ENCODE assay signal across 8 mouse cellular contexts in the genomic region with DNA sequence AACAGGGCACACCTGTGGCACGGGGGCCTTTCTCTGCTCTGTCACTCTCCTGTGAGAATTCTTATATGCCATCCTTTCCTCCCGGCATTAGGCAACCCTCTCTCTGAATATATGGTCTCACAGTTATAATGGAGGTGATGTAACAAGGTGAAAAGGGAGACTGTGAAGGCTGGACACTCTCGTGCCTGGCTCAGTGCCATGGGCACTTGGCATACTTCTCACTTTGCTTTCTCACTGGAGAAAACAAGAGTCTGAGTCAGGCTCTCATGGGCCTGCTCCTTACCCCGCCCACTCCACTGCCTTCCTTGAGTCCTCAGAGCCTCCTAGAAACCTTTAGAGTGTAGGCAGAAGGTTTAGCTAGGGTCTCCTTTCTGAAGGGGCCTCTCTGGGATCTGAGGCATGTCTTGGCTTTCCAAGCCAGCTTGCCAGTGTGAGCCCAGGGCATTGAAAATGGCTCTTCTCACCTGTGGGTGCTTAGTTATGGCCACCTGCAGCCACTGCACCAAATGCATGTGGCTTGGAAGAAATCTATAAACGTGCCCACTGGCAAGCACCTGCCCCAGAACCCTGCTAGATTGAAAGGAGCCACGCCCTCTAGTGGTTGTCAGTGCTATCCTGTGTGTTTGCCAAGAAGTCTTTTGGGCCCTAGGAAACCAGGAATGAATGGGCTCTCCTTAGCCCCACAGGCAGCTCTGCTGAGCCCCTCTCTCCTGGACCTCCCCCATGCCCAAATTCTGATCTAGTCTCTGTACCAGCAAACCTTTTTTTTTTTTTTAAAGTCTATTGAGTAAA. TPM values are rescaled to one million over a fixed set of nuclear protein-coding genes. Genes with fewer than 3 reads are reported as not detected.
A peak's percentile ranks its signal among the peaks of the same experiment; 100 is the strongest.
DNase-seq lines count a peak whose midpoint lies in the region; ATAC-seq and TF ChIP-seq lines count a peak whose summit lies in the region.

No protein-coding gene starts in this region.

- H3ac ChIP-seq in myocyte (ENCODE audit: control insufficient read depth, insufficient read length): no peak overlapping the region

- H3K79me2 ChIP-seq in myocyte (ENCODE audit: control insufficient read depth, insufficient read depth): no peaks in the 10 kb centered on the region

- no peak overlapping the region for H3K4me3 ChIP-seq in myocyte
- H3K4me3 ChIP-seq in neural tube, embryonic 15.5 days (replicated peaks): no peak overlapping the region

- TF ChIP-seq POLR2A in myocyte (IDR thresholded peaks at IDR 0.05; ENCODE audit: insufficient read length, low read depth): no peak

- ATAC-seq in neural tube, embryonic 15.5 days (ENCODE audit: low FRiP score): no peak
- no peak for ATAC-seq in activated CD4-positive, CD25-positive, alpha-beta regulatory T cell, adult 4 months

- H3K9me3 ChIP-seq in neural tube, embryonic 15.5 days (replicated peaks): no peaks in the 10 kb centered on the region

- H3K27ac ChIP-seq in neural tube, embryonic 15.5 days (replicated peaks): no peak overlapping the region

- no peaks in the 10 kb centered on the region for H3K27me3 ChIP-seq in myocyte (ENCODE audit: control insufficient read depth, insufficient read depth, insufficient read length)
- H3K27me3 ChIP-seq in neural tube, embryonic 15.5 days (replicated peaks): no peaks in the 10 kb centered on the region; the same call in none of the 2 replicates

- DNase-seq in heart, adult 18-20 months: peak; percentile 34 to 38
- DNase-seq in heart, adult 8-10 months (ENCODE audit: low spot score): no peak
- DNase-seq in urinary bladder, postnatal 14 days (ENCODE audit: low spot score): peak; percentile 46
- DNase-seq in urinary bladder, adult 2 months (ENCODE audit: low spot score): no peak
- peak; percentile 66 for DNase-seq in fibroblast of lung, adult 2 months (ENCODE audit: low read depth)

- WGBS in neural tube, embryonic 15.5 days: 62% methylated on average over 6 of the region's 6 CpGs

- H3K9ac ChIP-seq in neural tube, embryonic 15.5 days (replicated peaks): no peak overlapping the region

- H3K36me3 ChIP-seq in myocyte (ENCODE audit: control insufficient read depth, insufficient read depth): no peaks in the 10 kb centered on the region
- H3K36me3 ChIP-seq in neural tube, embryonic 15.5 days: no peaks in the 10 kb centered on the region

- peaks cover 75% of the 10 kb centered on the region for H3K4me1 ChIP-seq in neural tube, embryonic 15.5 days

- no peak overlapping the region for H3K4me2 ChIP-seq in myocyte (ENCODE audit: low read depth)
- no peak overlapping the region for H3K4me2 ChIP-seq in neural tube, embryonic 15.5 days

TF ChIP-seq in myocyte, 11 proteins besides CTCF, POLR2A, EP300 and RAD21:
- TF ChIP-seq CEBPB (IDR thresholded peaks at IDR 0.05; ENCODE audit: insufficient read depth, poor library complexity, severe bottlenecking) (peak; percentile 67; the same call in 1 of the 2 replicates), MYOD1 (IDR thresholded peaks at IDR 0.05; ENCODE audit: control insufficient read depth in 1 of 3, insufficient read length in 2 of 3, low read depth in 2 of 3) (no peak)
TF ChIP-seq in myocyte: peak in this region for 1.

RNA-seq across cellular contexts. Expression of gene Flrt1, which starts 2.8 kb away (rescaled TPM):
- 1 to 10 TPM in 1 of 2 experiments, under 1 TPM in 1; 0.82 to 1.4 TPM for total RNA-seq in heart, adult 18-20 months (2021)
- 1 to 10 TPM in 3 of 4 experiments, under 1 TPM in 1; 0.92 to 2.0 (median 1.4) TPM for total RNA-seq in heart, adult 8-10 months (2022)
- polyA plus RNA-seq in urinary bladder, adult 2 months (2012; rRNA removed): 0.37 and 0.66 TPM in 2 replicates
- 1.2 TPM for polyA plus RNA-seq in myocyte (2012; fragmentation: generic; extraction: Trizol)
- 10.5 and 10.9 TPM in 2 replicates for polyA plus RNA-seq in neural tube, embryonic 15.5 days (2015; fragmentation: Nextera tagmentation; extraction: Ambion mirVana)
- not detected for polyA plus RNA-seq in activated CD4-positive, CD25-positive, alpha-beta regulatory T cell, adult 4 months (2017; shearing (Covaris generic))

RNA-seq across cellular contexts. Expression of gene Macrod1, which starts 51.7 kb away (rescaled TPM):
- total RNA-seq in heart, adult 18-20 months (2021): 100 to 1,000 TPM; 303 to 332 TPM
- total RNA-seq in heart, adult 8-10 months (2022): 100 to 1,000 TPM; 318 to 340 (median 328) TPM
- 23.7 and 26.2 TPM in 2 replicates for polyA plus RNA-seq in urinary bladder, adult 2 months (2012; rRNA removed)
- 82.4 TPM for polyA plus RNA-seq in myocyte (2012; fragmentation: generic; extraction: Trizol)
- 7.2 and 7.7 TPM in 2 replicates for polyA plus RNA-seq in neural tube, embryonic 15.5 days (2015; fragmentation: Nextera tagmentation; extraction: Ambion mirVana)
- 1 to 10 TPM in 1 of 2 experiments, under 1 TPM in 1; 0.82 to 2.6 TPM for polyA plus RNA-seq in activated CD4-positive, CD25-positive, alpha-beta regulatory T cell, adult 4 months (2017; shearing (Covaris generic))

Comparison
In these comparisons a context has a peak if more than half of its experiments do, and no peak if none do; other contexts are left out.
1. DNase-seq: peak in heart, adult 18-20 months (2 of 2), urinary bladder, postnatal 14 days (single experiment) and fibroblast of lung, adult 2 months (single experiment); none in heart, adult 8-10 months (single experiment) and urinary bladder, adult 2 months (single experiment).